Mouse (Mus musculus) testis, adult 2 months (tissue): ENCODE measurements at regions not wholly inside any gene's neighbourhood (a gene's known extent, or its start where the extent isn't known, plus 50 kb on each side); places are given as distances from the start of the nearest gene placed in this dataset.

Experiments
- CTCF ChIP-seq: fragments of 200-500 bp; IDR thresholded peaks from 2 replicates; pipeline ENCODE4 v1.5.1; 2012; ENCODE audit warnings: low read depth, mild to moderate bottlenecking, inconsistent platforms, low read length, moderate library complexity; ENCODE audit not compliant: control insufficient read depth, insufficient read depth, insufficient replicate concordance
- POLR2A ChIP-seq: fragments of 200-500 bp; IDR thresholded peaks from 2 replicates; pipeline ENCODE4 v1.6.1; 2012; ENCODE audit warnings: low read depth, mild to moderate bottlenecking, inconsistent platforms, low read length, moderate library complexity; ENCODE audit not compliant: control insufficient read depth

GRCm38 (mm10) chr13:35507195-35507594 lies 152.4 kb upstream of the Cdyl start:
- no peak for TF ChIP-seq POLR2A
- TF ChIP-seq CTCF = no peak
